22 mouse cellular contexts compared by ENCODE assay signal in genomic region chr11:72017253-72017601, GRCm38 (mm10). TPM values are rescaled to one million over a fixed set of nuclear protein-coding genes. Genes with fewer than 3 reads are reported as not detected.
"Had no signal": no experiment of that assay in that cellular context is flagged by ENCODE, and none has a peak within 500 bp of the region (broad histone marks: within the 10 kb centered on the region; RNA-seq: fewer than 3 reads in every experiment).

No protein-coding gene starts in this region.

- H3K27ac ChIP-seq: lung, embryonic 15.5 days; macrophage; midbrain, embryonic 12.5 days; neural tube, embryonic 12.5 days had no signal

- H3K4me1 ChIP-seq: lung, embryonic 15.5 days; neural tube, embryonic 12.5 days had no signal

- H3K9me3 ChIP-seq: lung, embryonic 15.5 days; midbrain, embryonic 12.5 days; neural tube, embryonic 12.5 days had no signal

- H3K9ac ChIP-seq: liver, postnatal 0 days; lung, embryonic 15.5 days; midbrain, embryonic 12.5 days; neural tube, embryonic 12.5 days had no signal

- ATAC-seq: liver, postnatal 0 days; lung, postnatal 0 days; midbrain, embryonic 16.5 days had no signal

- H3K36me3 ChIP-seq: lung, embryonic 15.5 days; midbrain, embryonic 12.5 days; neural tube, embryonic 12.5 days had no signal

- H3K4me2 ChIP-seq: lung, embryonic 15.5 days; midbrain, embryonic 12.5 days; neural tube, embryonic 12.5 days had no signal

- H3K4me3 ChIP-seq: lung, embryonic 15.5 days; megakaryocyte, embryonic 14.5 days; midbrain, embryonic 12.5 days; myocyte; neural tube, embryonic 12.5 days had no signal

- DNase-seq: liver, postnatal 0 days; lung, adult 2 months; lung, postnatal 14 days; lung, postnatal 36 days; midbrain, embryonic 14.5 days; retina, postnatal 1 day; right cerebral cortex, adult 18-20 months; right cerebral cortex, postnatal 25 days; right cerebral cortex, postnatal 4 days; spleen, adult 18-20 months; thymus, adult 18-20 months; thymus, postnatal 14 days; thymus, postnatal 36 days had no signal

- H3K27me3 ChIP-seq: lung, embryonic 15.5 days; neural tube, embryonic 12.5 days had no signal

RNA-seq across cellular contexts. Expression of gene Aipl1, which starts 20.1 kb away (rescaled TPM):
- polyA plus RNA-seq: stomach, embryonic 14.5 days had no signal
